Mouse (Mus musculus) spleen, adult 2 months (tissue): Measurements from ENCODE around the gene Npr2. TPM values are rescaled to one million over a fixed set of nuclear protein-coding genes. Genes with fewer than 3 reads are reported as not detected.
A peak's percentile ranks its signal among the peaks of the same experiment; 100 is the strongest.

Source experiments
- DNase-seq, 2 experiments: peaks; one replicate each; pipeline versions ENCODE4 v3.0.0 to v3.0.0-alpha.2; 2012 to 2021; ENCODE audit warnings: low spot score in 2 of 2, low read depth in 1 of 2
- H3K27ac ChIP-seq: fragments of 200-500 bp; 2 replicates; pipeline ENCODE4 v1.5.1; 2012; ENCODE audit warnings: low read length, inconsistent platforms; ENCODE audit not compliant: insufficient read depth
- H3K27me3 ChIP-seq: fragments of 200-500 bp; 2 replicates; pipeline ENCODE4 v1.6.1; 2012; ENCODE audit warnings: mild to moderate bottlenecking, moderate library complexity, low read length, inconsistent platforms; ENCODE audit not compliant: control insufficient read depth, insufficient read depth
- H3K36me3 ChIP-seq: fragments of 200-500 bp; 2 replicates; pipeline ENCODE4 v1.6.1; 2012; ENCODE audit warnings: mild to moderate bottlenecking, low read length, inconsistent platforms; ENCODE audit not compliant: control insufficient read depth, insufficient read depth
- H3K4me1 ChIP-seq: fragments of 200-500 bp; 2 replicates; pipeline ENCODE4 v1.6.1; 2011; ENCODE audit warnings: inconsistent platforms; ENCODE audit not compliant: control insufficient read depth, insufficient read depth, insufficient read length
- H3K4me3 ChIP-seq: fragments of 200-500 bp; 2 replicates; pipeline ENCODE4 v1.5.1; 2011; ENCODE audit warnings: mild to moderate bottlenecking, inconsistent platforms; ENCODE audit not compliant: insufficient read depth, insufficient read length; ENCODE audit errors: extremely low read depth
- CTCF ChIP-seq: fragments of 200-500 bp; IDR thresholded peaks from 2 replicates; pipeline ENCODE4 v1.5.1; 2011; ENCODE audit warnings: mild to moderate bottlenecking, inconsistent platforms; ENCODE audit not compliant: insufficient read depth, insufficient read length, insufficient replicate concordance; ENCODE audit errors: extremely low read depth
- POLR2A ChIP-seq: fragments of 200-500 bp; IDR thresholded peaks from 2 replicates; pipeline ENCODE4 v1.6.1; 2011; ENCODE audit warnings: low read depth, low read length, inconsistent platforms
- WGBS: fragments of 180-500 bp; shearing (Covaris S2); methylation state at CpG from one replicate; pipeline ENCODE4 v1.1.7; 2018; 5-methylcytosine and 5-hydroxymethylcytosine counted together
- polyA plus RNA-seq: library from polyadenylated mRNA; depleted of rRNA; stranded (reverse); fragments of >200 nt; gene quantifications from 2 replicates; pipeline ENCODE4 v1.2.3, GENCODE M21; 2012

The Npr2 gene
- polyA plus RNA-seq, 1 experiment, result 13.6 TPM

DNA sequence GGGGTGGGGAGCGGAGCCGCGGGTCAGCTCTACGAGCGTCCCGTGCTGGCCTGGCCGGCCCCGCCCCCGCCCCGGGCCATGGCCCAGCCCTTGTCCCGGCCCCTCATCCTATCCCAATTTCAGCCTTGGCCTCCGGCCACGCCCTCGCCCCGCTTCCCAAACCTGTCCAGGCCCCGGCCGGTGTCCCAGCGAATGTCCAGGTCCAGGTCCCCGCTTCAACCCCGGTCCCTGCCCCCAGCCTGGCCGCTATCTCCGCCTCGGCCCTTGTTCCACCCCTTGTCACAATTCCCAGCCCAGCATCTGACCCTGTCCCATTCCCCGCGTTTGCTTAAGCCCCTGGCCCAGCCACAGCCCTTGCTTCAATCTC is 37.7 kb downstream of the Npr2 start:
- no peaks in the 10 kb centered on the region for H3K36me3 ChIP-seq
- H3K4me3 ChIP-seq, result peak overlapping the region; percentile 64
- 1% methylated on average over 25 of the region's 25 CpGs for WGBS
- peaks cover 4% of the 10 kb centered on the region; the same call in 1 of the 2 replicates for H3K4me1 ChIP-seq
- no peak for DNase-seq
- H3K27ac ChIP-seq, result no peak overlapping the region
- TF ChIP-seq CTCF (no peak), POLR2A (no peak)
- H3K27me3 ChIP-seq, result no peaks in the 10 kb centered on the region

DNA sequence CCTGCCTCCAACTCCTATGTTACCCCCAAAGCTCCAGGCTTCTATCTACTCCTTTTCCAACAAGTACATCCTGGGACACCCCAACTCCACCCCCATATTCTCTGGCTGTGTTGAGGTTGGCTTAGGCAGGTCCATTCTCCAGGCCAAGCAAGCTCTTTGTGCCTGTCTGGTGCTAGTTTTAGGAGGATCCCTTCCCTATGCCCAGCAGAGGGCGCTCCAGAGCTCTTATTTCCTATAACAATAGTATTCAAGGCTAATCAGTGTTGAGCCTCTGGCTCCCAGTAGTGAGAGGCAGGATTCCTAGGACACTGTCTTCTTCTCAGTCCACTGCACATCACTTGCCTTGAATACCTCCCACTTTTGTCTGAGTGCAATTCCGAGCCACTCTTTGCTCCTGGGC is 40.3 kb downstream of the Npr2 start:
- no peak overlapping the region for H3K27ac ChIP-seq
- peak; percentile 49 to 76 for DNase-seq
- peaks cover 4% of the 10 kb centered on the region; the same call in 1 of the 2 replicates for H3K4me1 ChIP-seq
- TF ChIP-seq CTCF (peak; percentile 42; the same call in 1 of the 2 replicates), POLR2A (no peak)
- WGBS, result 29% methylated on average over 2 of the region's 2 CpGs
- no peaks in the 10 kb centered on the region for H3K27me3 ChIP-seq
- no peaks in the 10 kb centered on the region for H3K36me3 ChIP-seq
- no peak overlapping the region for H3K4me3 ChIP-seq

DNA sequence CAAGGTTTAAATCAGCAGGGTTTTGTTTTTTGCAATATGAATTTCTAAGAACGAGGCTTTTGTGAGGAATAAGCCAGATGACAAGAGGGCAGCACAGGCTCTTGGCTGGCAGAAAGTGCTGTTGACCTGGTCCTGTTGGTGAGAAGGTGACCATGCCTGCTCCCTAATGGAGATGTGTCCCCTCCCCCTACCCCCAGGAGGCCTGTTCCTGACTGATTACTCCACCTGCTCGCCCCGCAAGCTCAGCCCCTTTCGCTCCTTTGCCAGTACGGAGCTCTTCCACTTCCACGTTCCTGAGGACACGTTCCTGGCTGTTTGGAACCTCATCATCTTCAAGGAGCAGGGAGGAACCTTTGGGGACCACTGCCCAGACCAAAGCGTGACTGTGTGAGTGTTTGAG is 42.0 kb downstream of the Npr2 start:
- Histone ChIP-seq H3K27me3 (no peaks in the 10 kb centered on the region), H3K27ac (no peak overlapping the region), H3K36me3 (no peaks in the 10 kb centered on the region), H3K4me3 (no peak overlapping the region), H3K4me1 (peaks cover 4% of the 10 kb centered on the region; the same call in 1 of the 2 replicates)
- no peak for TF ChIP-seq CTCF
- no peak for TF ChIP-seq POLR2A
- no peak for DNase-seq
- WGBS, result 88% methylated on average over 8 of the region's 8 CpGs

DNA sequence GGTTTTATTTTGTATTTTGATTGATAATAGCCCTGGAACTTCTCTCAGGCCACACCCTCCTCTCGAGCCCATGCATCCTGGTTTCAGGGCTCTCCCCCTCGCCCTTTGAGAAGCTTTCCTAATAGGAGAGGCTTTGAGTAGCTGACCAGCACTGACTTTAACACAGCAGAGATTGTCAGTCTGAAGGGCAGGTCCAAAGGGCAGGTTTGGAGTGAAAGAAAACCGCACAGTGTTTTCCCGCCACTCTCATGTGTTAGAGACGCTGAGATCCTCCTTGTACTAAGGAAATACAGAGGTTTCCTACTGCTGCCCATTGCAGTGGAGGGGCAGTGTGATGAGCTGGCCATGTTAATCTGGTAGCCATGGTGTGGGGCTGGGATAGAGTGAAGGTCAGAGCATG is 43.2 kb downstream of the Npr2 start:
- WGBS, result 84% methylated on average over 5 of the region's 5 CpGs
- no peak for DNase-seq
- TF ChIP-seq POLR2A (no peak), CTCF (no peak)

DNA sequence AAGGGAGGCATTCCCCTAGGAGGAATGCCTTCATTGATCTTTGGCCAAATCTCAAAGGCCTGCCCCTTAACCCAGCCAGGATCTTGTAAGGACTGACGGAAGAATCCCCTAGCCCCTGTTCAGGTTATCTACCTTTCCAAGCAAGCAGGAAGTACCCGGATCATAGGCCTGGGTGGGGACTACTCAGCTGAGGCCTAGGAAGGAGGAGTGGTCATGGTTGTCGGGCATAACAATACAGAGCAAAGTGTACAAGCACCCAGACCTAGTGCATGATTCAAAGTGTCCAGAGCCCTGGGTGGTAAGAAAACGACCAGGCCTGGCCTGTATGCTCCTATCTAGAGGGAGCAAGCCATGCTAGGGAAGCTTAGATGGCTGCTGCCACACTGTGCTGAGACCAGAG is 43.9 kb downstream of the Npr2 start:
- Histone ChIP-seq H3K36me3 (no peaks in the 10 kb centered on the region), H3K4me3 (no peak overlapping the region), H3K27me3 (no peaks in the 10 kb centered on the region), H3K27ac (no peak overlapping the region), H3K4me1 (no peaks in the 10 kb centered on the region)
- WGBS, result 81% methylated on average over 4 of the region's 4 CpGs
- DNase-seq, result no peak
- TF ChIP-seq CTCF, result no peak
- no peak for TF ChIP-seq POLR2A

More for the DNA sequence above, 43.2 kb downstream of the Npr2 start:
- H3K27ac ChIP-seq, result no peak overlapping the region
- no peaks in the 10 kb centered on the region for H3K27me3 ChIP-seq
- no peak overlapping the region for H3K4me3 ChIP-seq
- H3K4me1 ChIP-seq, result no peaks in the 10 kb centered on the region
- no peaks in the 10 kb centered on the region for H3K36me3 ChIP-seq

DNA sequence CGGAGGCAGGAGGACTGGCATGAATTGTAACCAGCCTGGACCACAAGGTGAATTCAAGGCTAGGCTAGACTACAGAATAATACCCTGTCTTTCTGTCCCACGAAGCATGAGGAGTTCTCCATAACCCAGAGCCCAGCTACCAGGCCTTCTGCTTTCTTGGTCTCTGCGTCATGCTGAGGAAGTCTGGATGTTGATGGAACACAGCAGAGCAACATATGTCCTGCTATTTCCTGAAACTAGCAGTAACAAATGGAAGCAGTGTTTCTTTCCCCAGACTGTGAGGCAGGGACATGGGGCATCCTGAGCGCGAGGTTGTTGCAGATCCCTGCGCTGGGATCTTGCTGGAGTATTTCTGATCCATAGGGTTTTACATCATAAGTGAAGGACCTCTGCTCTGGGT is 46.8 kb downstream of the Npr2 start:
- no peak for DNase-seq
- Histone ChIP-seq H3K4me3 (no peak overlapping the region), H3K36me3 (no peaks in the 10 kb centered on the region), H3K27me3 (no peaks in the 10 kb centered on the region), H3K27ac (no peak overlapping the region), H3K4me1 (no peaks in the 10 kb centered on the region)
- no peak for TF ChIP-seq CTCF
- TF ChIP-seq POLR2A, result no peak
- 93% methylated on average over 6 of the region's 6 CpGs for WGBS

DNA sequence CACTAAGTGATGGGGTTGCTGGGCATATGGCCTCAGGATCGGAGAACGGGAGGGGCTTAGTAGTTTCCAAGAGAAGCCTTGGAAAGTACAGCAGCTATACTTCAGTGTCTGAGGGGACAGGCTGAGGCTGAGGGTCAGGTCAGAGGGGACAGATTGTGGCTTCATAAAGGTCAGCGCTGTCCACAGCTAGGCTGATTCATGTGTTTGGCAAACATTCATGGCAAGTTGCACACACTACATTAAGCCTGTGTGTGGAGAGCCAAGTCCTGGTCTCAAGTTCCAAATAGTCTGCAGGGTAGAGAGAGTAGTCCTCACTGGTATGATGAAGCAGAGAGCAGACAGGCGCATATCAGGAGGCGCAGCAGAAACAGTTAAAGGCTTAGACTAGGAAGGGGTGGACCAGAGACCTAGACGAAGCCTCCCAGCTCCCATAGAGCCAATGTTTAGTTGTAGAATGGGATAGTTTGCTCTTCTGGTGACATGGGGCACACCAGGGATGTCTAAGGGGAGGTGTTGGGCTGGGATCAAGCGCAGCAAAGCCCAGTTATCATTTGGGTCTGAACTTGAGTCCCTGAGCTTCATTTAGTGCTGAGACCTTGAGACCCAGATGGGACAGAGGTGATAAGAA is 47.8 kb downstream of the Npr2 start:
- TF ChIP-seq CTCF (no peak), POLR2A (no peak)
- Histone ChIP-seq H3K4me1 (no peaks in the 10 kb centered on the region), H3K36me3 (no peaks in the 10 kb centered on the region), H3K27ac (no peak overlapping the region), H3K27me3 (no peaks in the 10 kb centered on the region), H3K4me3 (no peak overlapping the region)
- DNase-seq, result no peak
- WGBS, result 88% methylated on average over 7 of the region's 7 CpGs

DNA sequence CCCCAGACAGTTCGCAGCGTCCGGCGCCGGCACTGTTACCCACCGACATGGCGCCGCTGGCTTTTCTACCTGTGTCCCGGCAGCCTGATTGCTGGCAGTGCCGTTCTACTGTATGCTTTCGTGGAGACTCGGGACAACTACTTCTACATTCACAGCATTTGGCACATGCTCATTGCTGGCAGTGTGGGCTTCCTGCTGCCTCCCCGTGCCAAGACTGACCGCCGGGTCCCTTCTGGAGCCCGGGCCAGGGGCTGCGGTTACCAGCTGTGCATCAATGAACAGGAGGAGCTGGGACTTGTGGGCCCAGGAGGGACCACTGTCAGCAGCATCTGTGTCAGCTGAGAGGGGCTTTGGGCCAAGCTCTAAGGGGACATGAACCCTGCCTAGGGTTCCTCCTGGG is 58.3 kb downstream of the Npr2 start:
- 95% methylated on average over 17 of the region's 17 CpGs for WGBS
- no peaks in the 10 kb centered on the region for H3K36me3 ChIP-seq
- TF ChIP-seq POLR2A, result no peak
- TF ChIP-seq CTCF, result no peak
- H3K27ac ChIP-seq, result no peak overlapping the region
- H3K4me3 ChIP-seq, result no peak overlapping the region
- DNase-seq, result no peak
- H3K4me1 ChIP-seq, result no peaks in the 10 kb centered on the region
- H3K27me3 ChIP-seq, result no peaks in the 10 kb centered on the region
